Mouse (Mus musculus) brain, adult 10 weeks (tissue): ENCODE measurements around the gene Siglec1. TPM values are rescaled to one million over a fixed set of nuclear protein-coding genes. Genes with fewer than 3 reads are reported as not detected.

ENCODE experiments used
- polyA plus RNA-seq: library from polyadenylated mRNA; stranded (reverse); fragments of 350-450 nt; fragmentation: Illumina TruSeq; extraction: RNeasy Lipid Tissue Mini Kit (QIAGEN cat#74804); gene quantifications from one replicate; pipeline ENCODE4 v1.2.3, GENCODE M21; 2015; ENCODE audit warnings: low read depth, low replicate concordance

Gene Siglec1
- polyA plus RNA-seq: 0.10 TPM

GRCm38 (mm10) chr2:131086667-131087390 lies at the start of gene Siglec1:
Siglec1 (minus strand) TSS chr2:131086765.

GRCm38 (mm10) chr2:131132930-131133547 lies 46.5 kb upstream of the Siglec1 start, which contains the start of gene Gm11037:
Gm11037 (plus strand) TSS chr2:131133497.

GRCm38 (mm10) chr2:131127161-131127730 lies 40.7 kb upstream of the Siglec1 start, which contains the start of gene Hspa12b:
Hspa12b (plus strand) TSS chr2:131127280.

GRCm38 (mm10) chr2:131063404-131063864 lies 23.1 kb downstream of the Siglec1 start, which contains the start of gene Adam33:
Adam33 (minus strand) TSS chr2:131063814.

GRCm38 (mm10) chr2:131042988-131043387 lies 43.6 kb downstream of the Siglec1 start, which contains the start of gene Gfra4:
Gfra4 (minus strand) TSS chr2:131043088.

Other genes with a start within 250 kb of the Siglec1 start
- gene 4930402H24Rik, start 180.4 kb downstream of the Siglec1 start, polyA plus RNA-seq: 55.6 TPM
- 62.9 TPM for gene Atrn, start 180.3 kb downstream of the Siglec1 start, polyA plus RNA-seq
- 68.5 TPM for gene Gfra4, start 43.7 kb downstream of the Siglec1 start, polyA plus RNA-seq
- 4.2 TPM for gene Adam33, start 23.0 kb downstream of the Siglec1 start, polyA plus RNA-seq
- gene Hspa12b, start 40.5 kb upstream of the Siglec1 start, polyA plus RNA-seq: 5.9 TPM
- gene Gm11037, start 46.7 kb upstream of the Siglec1 start, polyA plus RNA-seq: not detected
- gene 1700037H04Rik, start 73.3 kb upstream of the Siglec1 start, polyA plus RNA-seq: 74.8 TPM
- gene Cenpb, start 93.3 kb upstream of the Siglec1 start, polyA plus RNA-seq: 72.3 TPM
- gene Cdc25b, start 100.2 kb upstream of the Siglec1 start, polyA plus RNA-seq: 14.3 TPM
- 7.2 TPM for gene Spef1, start 100.5 kb upstream of the Siglec1 start, polyA plus RNA-seq
- 27.3 TPM for gene Ap5s1, start 120.3 kb upstream of the Siglec1 start, polyA plus RNA-seq
- gene Mavs, start 147.3 kb upstream of the Siglec1 start, polyA plus RNA-seq: 7.1 TPM
- 44.0 TPM for gene Pank2, start 175.7 kb upstream of the Siglec1 start, polyA plus RNA-seq